Mouse (Mus musculus) lung, adult 2 months (tissue): ENCODE results near the gene Sel1l. TPM values are rescaled to one million over a fixed set of nuclear protein-coding genes. Genes with fewer than 3 reads are reported as not detected.

Experiments
- DNase-seq: peaks from one replicate; pipeline ENCODE4 v3.0.0; 2022
- H3K4me1 ChIP-seq: fragments of 200-500 bp; 2 replicates; pipeline ENCODE4 v1.6.1; 2011; ENCODE audit warnings: low read length; ENCODE audit not compliant: control insufficient read depth, insufficient read depth
- H3K4me3 ChIP-seq: fragments of 200-500 bp; replicated peaks from 2 replicates; pipeline ENCODE3; 2011; ENCODE audit warnings: low read depth, mild to moderate bottlenecking, control low read depth, low read length; ENCODE audit errors: extremely low read depth
- CTCF ChIP-seq: fragments of 200-500 bp; IDR thresholded peaks from 2 replicates; pipeline ENCODE4 v1.5.1; 2011; ENCODE audit warnings: mild to moderate bottlenecking, low read length, control low read depth; ENCODE audit not compliant: insufficient read depth
- POLR2A ChIP-seq: fragments of 200-500 bp; IDR thresholded peaks from 2 replicates; pipeline ENCODE4 v1.6.1; 2011; ENCODE audit warnings: low read depth, mild to moderate bottlenecking, control low read depth, low read length, borderline replicate concordance; ENCODE audit errors: extremely low read depth
- WGBS: fragments of 180-500 bp; shearing (Covaris S2); methylation state at CpG from one replicate; pipeline ENCODE4 v1.1.7; 2018; 5-methylcytosine and 5-hydroxymethylcytosine counted together
- polyA plus RNA-seq: library from polyadenylated mRNA; depleted of rRNA; stranded (reverse); fragments of >200 nt; gene quantifications from 2 replicates; pipeline ENCODE4 v1.2.3, GENCODE M21; 2012

Gene Sel1l
- polyA plus RNA-seq, 1 experiment, result 61.9 TPM

- Histone ChIP-seq H3K4me1 (no peaks in the 10 kb centered on the region; the same call in 1 of the 2 replicates), H3K4me3 (peak overlapping the region; percentile 93)
- WGBS, result 2% methylated on average over 33 of the region's 33 CpGs
- TF ChIP-seq CTCF, result no peak
- TF ChIP-seq POLR2A, result no peak
- no peak for DNase-seq
These were observed 438 bp downstream of the Sel1l start for GRCm38 (mm10) chr12:91848394-91849044.

DNA sequence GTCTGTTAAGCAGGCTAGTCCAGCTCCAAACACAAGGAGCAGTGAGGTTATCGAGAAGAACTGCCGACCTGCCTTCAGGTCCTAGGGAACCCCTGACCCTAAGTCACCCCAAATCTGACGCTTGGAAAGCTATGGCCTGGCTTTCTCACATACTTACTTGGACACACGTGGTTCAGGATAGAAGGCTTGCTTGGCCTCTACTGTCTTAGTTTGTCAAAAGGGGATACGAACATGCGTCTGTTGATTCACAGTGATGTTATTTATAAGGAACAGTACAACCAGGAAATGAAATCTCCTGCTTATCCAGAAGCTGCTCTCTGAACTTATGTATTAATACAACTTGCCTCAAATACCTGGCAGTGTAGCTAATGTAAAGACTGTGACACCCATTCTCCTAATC lies 2.9 kb downstream of the Sel1l start:
- H3K4me3 ChIP-seq, result no peak overlapping the region
- TF ChIP-seq POLR2A (no peak), CTCF (no peak)
- no peaks in the 10 kb centered on the region; the same call in 1 of the 2 replicates for H3K4me1 ChIP-seq
- 76% methylated on average over 6 of the region's 6 CpGs for WGBS
- no peak for DNase-seq

DNA sequence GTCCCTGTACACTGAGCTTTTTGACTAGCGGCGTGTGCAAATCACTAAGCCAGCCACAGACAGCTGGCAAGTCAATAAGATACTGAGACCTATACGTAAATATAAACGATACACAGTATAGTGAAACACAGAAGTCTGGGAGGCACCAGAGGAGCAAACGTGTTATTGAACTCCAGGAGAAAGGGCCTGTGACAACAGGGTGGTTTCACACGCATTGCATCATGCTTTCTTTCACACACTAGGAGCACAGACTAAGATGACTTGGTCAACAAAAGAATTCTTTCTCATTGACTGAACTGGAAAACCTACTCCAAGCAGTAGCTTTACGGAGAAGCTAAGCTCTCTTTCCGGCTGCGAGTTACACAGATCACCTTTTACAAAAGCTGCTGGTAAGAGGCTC lies 3.6 kb downstream of the Sel1l start:
- no peaks in the 10 kb centered on the region; the same call in 1 of the 2 replicates for H3K4me1 ChIP-seq
- no peak overlapping the region for H3K4me3 ChIP-seq
- no peak for DNase-seq
- TF ChIP-seq CTCF (no peak), POLR2A (no peak)
- WGBS, result 70% methylated on average over 9 of the region's 9 CpGs

DNA sequence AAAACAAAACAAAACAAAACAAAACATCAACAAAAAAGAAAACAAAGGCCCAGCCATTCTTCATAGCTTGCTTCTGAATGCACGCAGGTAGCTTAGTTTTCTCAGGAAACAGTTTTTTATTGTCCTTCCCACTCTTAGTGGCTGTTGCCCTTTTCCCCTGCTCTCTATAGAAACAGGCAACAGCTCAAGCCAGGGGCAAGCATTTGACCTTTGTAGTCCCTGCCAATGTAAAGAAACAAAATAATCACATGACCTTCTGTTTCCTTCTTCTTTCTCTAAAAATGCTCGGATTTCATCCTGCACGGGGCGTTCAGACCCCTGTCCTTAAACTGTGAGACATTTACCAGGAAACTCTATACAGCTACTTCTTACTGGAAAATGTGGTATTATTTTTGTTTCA lies 4.4 kb downstream of the Sel1l start:
- H3K4me1 ChIP-seq, result no peaks in the 10 kb centered on the region; the same call in 1 of the 2 replicates
- no peak for DNase-seq
- WGBS, result 53% methylated on average over 4 of the region's 4 CpGs
- no peak overlapping the region for H3K4me3 ChIP-seq
- TF ChIP-seq POLR2A (no peak), CTCF (no peak)

DNA sequence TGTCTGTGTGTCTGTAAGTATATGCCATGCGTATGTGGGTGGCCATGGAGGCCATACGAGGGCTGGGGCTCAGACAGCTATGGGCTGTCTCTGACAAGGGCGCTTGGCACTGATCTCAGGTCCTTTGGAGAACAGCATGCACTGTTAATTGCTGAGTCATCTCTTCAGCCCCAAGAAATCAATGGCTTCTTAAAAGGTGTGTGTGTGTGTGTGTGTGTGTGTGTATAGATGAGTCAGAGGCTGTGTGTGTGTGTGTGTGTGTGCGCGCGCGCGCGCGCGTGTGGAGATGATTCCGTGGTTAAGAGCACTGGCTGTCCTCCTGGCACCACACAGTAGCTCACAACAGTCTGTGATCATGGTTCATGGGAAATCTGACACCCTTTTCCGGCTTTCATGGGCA lies 5.1 kb downstream of the Sel1l start:
- 91% methylated on average over 13 of the region's 13 CpGs for WGBS
- DNase-seq, result no peak
- no peak for TF ChIP-seq POLR2A
- TF ChIP-seq CTCF, result no peak
- Histone ChIP-seq H3K4me1 (no peaks in the 10 kb centered on the region; the same call in 1 of the 2 replicates), H3K4me3 (no peak overlapping the region)

DNA sequence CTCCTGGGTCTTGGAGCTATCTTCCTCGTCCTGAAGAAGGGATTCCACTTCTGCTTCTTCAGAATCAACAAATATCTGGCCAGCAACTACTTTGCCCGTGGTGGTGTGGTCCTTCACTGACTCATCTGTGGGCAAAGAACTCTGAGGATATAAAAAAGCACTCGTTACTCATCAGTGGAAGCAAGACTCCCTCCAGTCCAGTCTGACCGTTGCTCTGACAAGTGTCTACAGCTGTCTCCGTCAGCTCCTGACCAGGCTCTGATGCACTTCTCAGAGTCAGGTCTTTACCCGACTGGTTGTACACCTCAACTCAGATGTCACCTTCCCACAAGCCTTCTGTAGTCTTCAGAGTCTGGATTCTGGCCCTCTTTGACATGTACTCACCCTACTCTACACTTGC lies 7.2 kb downstream of the Sel1l start:
- TF ChIP-seq POLR2A (no peak), CTCF (no peak)
- WGBS, result 87% methylated on average over 6 of the region's 6 CpGs
- Histone ChIP-seq H3K4me1 (no peaks in the 10 kb centered on the region), H3K4me3 (no peak overlapping the region)
- no peak for DNase-seq

GRCm38 (mm10) chr12:91838261-91838660 lies 10.7 kb downstream of the Sel1l start:
- TF ChIP-seq POLR2A (no peak), CTCF (no peak)
- WGBS, result 61% methylated on average over 7 of the region's 7 CpGs
- no peak for DNase-seq

GRCm38 (mm10) chr12:91837401-91838065 lies 11.4 kb downstream of the Sel1l start:
- 80% methylated on average over 7 of the region's 7 CpGs for WGBS
- H3K4me1 ChIP-seq, result no peaks in the 10 kb centered on the region
- no peak for TF ChIP-seq POLR2A
- TF ChIP-seq CTCF, result no peak
- H3K4me3 ChIP-seq, result no peak overlapping the region
- DNase-seq, result no peak

More at GRCm38 (mm10) chr12:91838261-91838660, 10.7 kb downstream of the Sel1l start:
- Histone ChIP-seq H3K4me3 (no peak overlapping the region), H3K4me1 (no peaks in the 10 kb centered on the region)

DNA sequence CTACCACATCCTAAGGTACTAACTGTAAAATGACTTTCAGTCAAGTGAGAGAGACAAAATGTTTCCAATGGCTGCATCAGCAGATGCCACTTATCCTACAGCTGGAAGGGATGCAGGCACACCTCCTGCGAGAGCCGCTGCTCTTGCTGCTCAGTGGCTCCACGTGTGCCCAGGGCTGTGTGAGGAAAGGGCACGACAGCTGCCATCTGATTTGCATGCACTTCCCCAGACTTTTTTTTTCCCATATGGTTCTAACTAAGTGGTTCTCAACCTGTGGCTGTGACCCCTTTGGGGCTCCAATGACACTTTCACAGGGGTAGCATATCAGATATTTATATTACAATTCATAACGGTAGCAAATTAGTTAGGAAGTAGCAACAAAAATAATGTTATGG lies 15.0 kb downstream of the Sel1l start:
- 81% methylated on average over 5 of the region's 5 CpGs for WGBS

More for the DNA sequence above, 15.0 kb downstream of the Sel1l start:
- TF ChIP-seq POLR2A (no peak), CTCF (no peak)
- no peak overlapping the region for H3K4me3 ChIP-seq
- DNase-seq, result no peak
- H3K4me1 ChIP-seq, result no peaks in the 10 kb centered on the region
